15 mouse cellular contexts compared by ENCODE assay signal in genomic region chr13:46951212-46951611, GRCm38 (mm10). TPM values are rescaled to one million over a fixed set of nuclear protein-coding genes. Genes with fewer than 3 reads are reported as not detected.
DNase-seq lines count a peak whose midpoint lies in the region; ATAC-seq and TF ChIP-seq lines count a peak whose summit lies in the region.
"Had no signal": no experiment of that assay in that cellular context is flagged by ENCODE, and none has a peak within 500 bp of the region (broad histone marks: within the 10 kb centered on the region; RNA-seq: fewer than 3 reads in every experiment).

No protein-coding gene starts in this region.

- TF ChIP-seq POLR2A in heart, adult 2 months (IDR thresholded peaks at IDR 0.05; ENCODE audit: insufficient read depth, low read depth, low read length): no peak

- H3K9me3 ChIP-seq in heart, embryonic 11.5 days (replicated peaks; ENCODE audit: control insufficient read depth, low read length): peaks cover 4% of the 10 kb centered on the region; the same call in 1 of the 2 replicates
- no peaks in the 10 kb centered on the region for H3K9me3 ChIP-seq in limb, embryonic 12.5 days
- H3K9me3 ChIP-seq in limb, embryonic 10.5 days (replicated peaks): no peaks in the 10 kb centered on the region
- no peaks in the 10 kb centered on the region for H3K9me3 ChIP-seq in embryonic facial prominence, embryonic 15.5 days (replicated peaks)
- H3K9me3 ChIP-seq: G1E; lung, embryonic 15.5 days had no signal

- H3K27me3 ChIP-seq in heart, embryonic 11.5 days (ENCODE audit: control insufficient read depth, insufficient read depth, low read length): no peaks in the 10 kb centered on the region
- H3K27me3 ChIP-seq in heart, adult 2 months (ENCODE audit: control insufficient read depth, insufficient read depth, low read length): no peaks in the 10 kb centered on the region
- H3K27me3 ChIP-seq in limb, embryonic 12.5 days: no peaks in the 10 kb centered on the region
- H3K27me3 ChIP-seq in limb, embryonic 10.5 days (ENCODE audit: low read depth, poor library complexity, severe bottlenecking): no peaks in the 10 kb centered on the region
- no peaks in the 10 kb centered on the region for H3K27me3 ChIP-seq in embryonic facial prominence, embryonic 15.5 days
- H3K27me3 ChIP-seq: lung, embryonic 15.5 days had no signal

- DNase-seq in heart, adult 2 months: no peak
- DNase-seq in limb, embryonic 10.5 days (ENCODE audit: low spot score): no peak
- peak; percentile 47 to 65 for DNase-seq in right cerebral cortex, postnatal 10 days (ENCODE audit: low spot score in 2 of 2)
- DNase-seq in neural tube, embryonic 10.5 days (ENCODE audit: extremely low spot score, low spot score): no peak
- DNase-seq: adrenal gland, adult 8-10 months; cerebellum, adult 9-11 months; kidney, adult 11 months; kidney, postnatal 25 days had no signal

- no peak overlapping the region for H3K4me3 ChIP-seq in heart, embryonic 11.5 days (ENCODE audit: low read depth, low read length)
- H3K4me3 ChIP-seq in heart, adult 2 months: no peak overlapping the region
- H3K4me3 ChIP-seq in limb, embryonic 12.5 days (replicated peaks): no peak overlapping the region
- no peak overlapping the region for H3K4me3 ChIP-seq in limb, embryonic 10.5 days
- H3K4me3 ChIP-seq in embryonic facial prominence, embryonic 15.5 days (replicated peaks): no peak overlapping the region
- H3K4me3 ChIP-seq: lung, embryonic 15.5 days; myocyte had no signal

- H3K9ac ChIP-seq in heart, embryonic 11.5 days (ENCODE audit: low read depth, low read length): no peak overlapping the region
- no peak overlapping the region for H3K9ac ChIP-seq in heart, adult 2 months (ENCODE audit: low read depth, low read length)
- no peak overlapping the region for H3K9ac ChIP-seq in limb, embryonic 12.5 days (replicated peaks)
- no peak overlapping the region for H3K9ac ChIP-seq in embryonic facial prominence, embryonic 15.5 days
- H3K9ac ChIP-seq: hindbrain, embryonic 14.5 days; lung, embryonic 15.5 days had no signal

- ATAC-seq in heart, embryonic 11.5 days (replicated peaks; ENCODE audit: insufficient number of reproducible peaks, low FRiP score, low TSS enrichment): no peak
- no peak for ATAC-seq in limb, embryonic 12.5 days (ENCODE audit: insufficient number of reproducible peaks, insufficient read depth, low FRiP score, low TSS enrichment, low read depth)
- ATAC-seq in embryonic facial prominence, embryonic 15.5 days (ENCODE audit: insufficient number of reproducible peaks, low FRiP score, low TSS enrichment, low read depth): no peak

- H3K36me3 ChIP-seq in heart, embryonic 11.5 days (ENCODE audit: control insufficient read depth, insufficient read depth, low read length): no peaks in the 10 kb centered on the region
- no peaks in the 10 kb centered on the region for H3K36me3 ChIP-seq in heart, adult 2 months (ENCODE audit: control insufficient read depth, insufficient read depth, low read length)
- H3K36me3 ChIP-seq in limb, embryonic 12.5 days: no peaks in the 10 kb centered on the region
- no peaks in the 10 kb centered on the region for H3K36me3 ChIP-seq in limb, embryonic 10.5 days
- H3K36me3 ChIP-seq in embryonic facial prominence, embryonic 15.5 days: no peaks in the 10 kb centered on the region
- H3K36me3 ChIP-seq: G1E; lung, embryonic 15.5 days had no signal

- WGBS in heart, embryonic 11.5 days (ENCODE audit: insufficient replicate concordance): 73% methylated on average over 15 of the region's 15 CpGs
- WGBS in heart, adult 2 months: 61% methylated on average over 15 of the region's 15 CpGs
- WGBS in limb, embryonic 12.5 days: 70% methylated on average over 15 of the region's 15 CpGs
- 90% methylated on average over 15 of the region's 15 CpGs for WGBS in limb, embryonic 10.5 days
- 41% methylated on average over 15 of the region's 15 CpGs for WGBS in embryonic facial prominence, embryonic 15.5 days

- intact Hi-C loops in heart, adult 2 months (cut with DNase I): no loop called here

- no peak for TF ChIP-seq CTCF in heart, adult 2 months (IDR thresholded peaks at IDR 0.05)

- H3K4me1 ChIP-seq in heart, embryonic 11.5 days (ENCODE audit: control insufficient read depth, insufficient read depth, low read length): no peaks in the 10 kb centered on the region
- H3K4me1 ChIP-seq in heart, adult 2 months (ENCODE audit: control insufficient read depth, insufficient read depth, low read length): no peaks in the 10 kb centered on the region
- peaks cover 4% of the 10 kb centered on the region; the same call in 1 of the 2 replicates for H3K4me1 ChIP-seq in limb, embryonic 12.5 days (replicated peaks)
- peaks cover 7% of the 10 kb centered on the region for H3K4me1 ChIP-seq in limb, embryonic 10.5 days
- H3K4me1 ChIP-seq in embryonic facial prominence, embryonic 15.5 days: peaks cover 9% of the 10 kb centered on the region
- H3K4me1 ChIP-seq: lung, embryonic 15.5 days had no signal

- no peaks in the 10 kb centered on the region for H3K79me2 ChIP-seq in heart, adult 2 months (replicated peaks; ENCODE audit: control insufficient read depth, insufficient read depth, low read length)

- no peak for TF ChIP-seq EP300 in heart, adult 2 months (IDR thresholded peaks at IDR 0.05; ENCODE audit: insufficient read depth, low read depth, low read length)

- 0 out of 2 replicates have a peak overlapping the region, but pooled peaks have one; percentile 2 for H3K27ac ChIP-seq in heart, embryonic 11.5 days (ENCODE audit: low read depth, low read length)
- no peak overlapping the region for H3K27ac ChIP-seq in heart, adult 2 months
- 0 out of 2 replicates have a peak overlapping the region, but pooled peaks have one; percentile 29 for H3K27ac ChIP-seq in limb, embryonic 12.5 days
- H3K27ac ChIP-seq in limb, embryonic 10.5 days: no peak overlapping the region
- H3K27ac ChIP-seq in embryonic facial prominence, embryonic 15.5 days (replicated peaks): peak overlapping the region; percentile 65
- H3K27ac ChIP-seq: hindbrain, embryonic 14.5 days; lung, embryonic 15.5 days had no signal

- H3K4me2 ChIP-seq in heart, embryonic 11.5 days: no peak overlapping the region
- no peak overlapping the region for H3K4me2 ChIP-seq in limb, embryonic 12.5 days
- peak overlapping the region; percentile 17; the same call in 1 of the 2 replicates for H3K4me2 ChIP-seq in embryonic facial prominence, embryonic 15.5 days (replicated peaks)
- H3K4me2 ChIP-seq: hindbrain, embryonic 14.5 days; lung, embryonic 15.5 days had no signal

RNA-seq across cellular contexts. Expression of gene Kif13a, which starts 21.5 kb away (rescaled TPM):
- polyA plus RNA-seq in heart, embryonic 11.5 days (2014; fragmentation: Nextera tagmentation; extraction: Ambion mirVana): 39.8 and 42.6 TPM in 2 replicates
- 100 to 1,000 TPM; 108 to 113 TPM for total RNA-seq in heart, adult 2 months (2021)
- polyA plus RNA-seq in heart, adult 2 months (2012; rRNA removed): 49.8 and 75.4 TPM in 2 replicates
- 21.8 and 23.3 TPM in 2 replicates for polyA plus RNA-seq in limb, embryonic 12.5 days (2016; fragmentation: Nextera tagmentation; extraction: Ambion mirVana)
- polyA plus RNA-seq in limb, embryonic 10.5 days (2016; fragmentation: Nextera tagmentation; extraction: Ambion mirVana): 13.5 and 13.6 TPM in 2 replicates
- polyA plus RNA-seq in embryonic facial prominence, embryonic 15.5 days (2015; fragmentation: Nextera tagmentation; extraction: Ambion mirVana): 21.0 and 26.7 TPM in 2 replicates
- polyA plus RNA-seq: G1E had no signal

Comparison
In these comparisons a context has a peak if more than half of its experiments do, and no peak if none do; other contexts are left out.
1. H3K27ac ChIP-seq: peak in heart, embryonic 11.5 days (single experiment), limb, embryonic 12.5 days (single experiment) and embryonic facial prominence, embryonic 15.5 days (single experiment); none in heart, adult 2 months (single experiment) and limb, embryonic 10.5 days (single experiment).
2. DNase-seq: peak in right cerebral cortex, postnatal 10 days (2 of 2); none in heart, adult 2 months (0 of 2), limb, embryonic 10.5 days (single experiment) and neural tube, embryonic 10.5 days (single experiment).